Mouse (Mus musculus): ENCODE results near the gene Slc7a1. TPM values are rescaled to one million over a fixed set of nuclear protein-coding genes. Genes with fewer than 3 reads are reported as not detected.

Gene Slc7a1
- polyA plus RNA-seq, 1 experiment, result 8.8 TPM

- Histone ChIP-seq H3K36me3 (ENCODE audit: control insufficient read depth, insufficient read depth, low read length) (no peaks in the 10 kb centered on the region), H3K4me1 (ENCODE audit: control insufficient read depth, insufficient read depth, insufficient read length) (no peaks in the 10 kb centered on the region), H3K27ac (ENCODE audit: insufficient read depth, low read length) (no peak overlapping the region), H3K27me3 (ENCODE audit: control insufficient read depth, insufficient read depth, low read length) (no peaks in the 10 kb centered on the region), H3K4me3 (ENCODE audit: extremely low read depth, insufficient read depth, insufficient read length) (no peak overlapping the region)
- peak; percentile 36 to 57 for DNase-seq (ENCODE audit: low read depth in 1 of 2, low spot score in 2 of 2)
- TF ChIP-seq CTCF (IDR thresholded peaks at IDR 0.05; ENCODE audit: extremely low read depth, insufficient read depth, insufficient read length, insufficient replicate concordance), result peak; percentile 66; the same call in 1 of the 2 replicates
- no peak for TF ChIP-seq POLR2A (IDR thresholded peaks at IDR 0.05; ENCODE audit: low read depth, low read length)
- WGBS, result 42% methylated on average over 4 of the region's 4 CpGs
Measured at GRCm38 (mm10) chr5:148325317-148325885, 74.3 kb downstream of the Slc7a1 start.

DNA sequence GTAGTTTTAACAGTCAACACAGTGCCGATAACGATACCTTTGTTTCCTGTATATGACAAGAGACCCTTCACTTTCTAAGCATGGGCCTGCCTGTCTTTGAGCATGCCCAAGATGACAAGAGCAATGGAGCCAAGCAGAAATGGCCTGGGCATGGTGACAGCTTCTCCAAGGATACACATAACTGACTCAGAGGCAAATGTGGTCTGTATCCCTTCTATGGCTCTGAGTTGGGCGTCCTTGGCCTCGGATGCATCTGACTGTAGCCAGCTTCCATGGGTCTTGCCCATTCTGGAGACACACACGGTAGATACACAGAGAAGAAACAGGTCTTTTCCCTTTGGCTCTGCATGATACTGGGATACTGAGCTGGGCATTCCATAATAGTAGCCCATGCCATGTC lies 84.8 kb downstream of the Slc7a1 start:
- DNase-seq (ENCODE audit: low read depth in 1 of 2, low spot score in 2 of 2), result no peak
- no peaks in the 10 kb centered on the region for H3K36me3 ChIP-seq (ENCODE audit: control insufficient read depth, insufficient read depth, low read length)
- no peak overlapping the region for H3K4me3 ChIP-seq (ENCODE audit: extremely low read depth, insufficient read depth, insufficient read length)
- no peak overlapping the region for H3K27ac ChIP-seq (ENCODE audit: insufficient read depth, low read length)
- no peaks in the 10 kb centered on the region for H3K27me3 ChIP-seq (ENCODE audit: control insufficient read depth, insufficient read depth, low read length)
- 0 out of 2 replicates have a peak, but pooled peaks cover 2% of the 10 kb centered on the region for H3K4me1 ChIP-seq (ENCODE audit: control insufficient read depth, insufficient read depth, insufficient read length)
- no peak for TF ChIP-seq CTCF (IDR thresholded peaks at IDR 0.05; ENCODE audit: extremely low read depth, insufficient read depth, insufficient read length, insufficient replicate concordance)
- no peak for TF ChIP-seq POLR2A (IDR thresholded peaks at IDR 0.05; ENCODE audit: low read depth, low read length)
- 90% methylated on average over 5 of the region's 5 CpGs for WGBS

GRCm38 (mm10) chr5:148312443-148312842 lies 87.3 kb downstream of the Slc7a1 start:
- H3K4me3 ChIP-seq (ENCODE audit: extremely low read depth, insufficient read depth, insufficient read length), result no peak overlapping the region
- H3K36me3 ChIP-seq (ENCODE audit: control insufficient read depth, insufficient read depth, low read length), result no peaks in the 10 kb centered on the region
- 64% methylated on average over 2 of the region's 2 CpGs for WGBS
- H3K27me3 ChIP-seq (ENCODE audit: control insufficient read depth, insufficient read depth, low read length), result no peaks in the 10 kb centered on the region
- no peak overlapping the region for H3K27ac ChIP-seq (ENCODE audit: insufficient read depth, low read length)
- H3K4me1 ChIP-seq (ENCODE audit: control insufficient read depth, insufficient read depth, insufficient read length), result 0 out of 2 replicates have a peak, but pooled peaks cover 2% of the 10 kb centered on the region
- no peak for DNase-seq (ENCODE audit: low read depth in 1 of 2, low spot score in 2 of 2)
- no peak for TF ChIP-seq POLR2A (IDR thresholded peaks at IDR 0.05; ENCODE audit: low read depth, low read length)
- no peak for TF ChIP-seq CTCF (IDR thresholded peaks at IDR 0.05; ENCODE audit: extremely low read depth, insufficient read depth, insufficient read length, insufficient replicate concordance)

- no peak overlapping the region for H3K27ac ChIP-seq (ENCODE audit: insufficient read depth, low read length)
- DNase-seq (ENCODE audit: low read depth in 1 of 2, low spot score in 2 of 2), result peak in 1 of 2 experiments; percentile 59
- no peaks in the 10 kb centered on the region for H3K36me3 ChIP-seq (ENCODE audit: control insufficient read depth, insufficient read depth, low read length)
- peak overlapping the region; percentile 56 for H3K4me3 ChIP-seq (ENCODE audit: extremely low read depth, insufficient read depth, insufficient read length)
- TF ChIP-seq POLR2A (IDR thresholded peaks at IDR 0.05; ENCODE audit: low read depth, low read length) (no peak), CTCF (IDR thresholded peaks at IDR 0.05; ENCODE audit: extremely low read depth, insufficient read depth, insufficient read length, insufficient replicate concordance) (peak; percentile 32; the same call in 1 of the 2 replicates)
- H3K4me1 ChIP-seq (ENCODE audit: control insufficient read depth, insufficient read depth, insufficient read length), result 0 out of 2 replicates have a peak, but pooled peaks cover 2% of the 10 kb centered on the region
- H3K27me3 ChIP-seq (ENCODE audit: control insufficient read depth, insufficient read depth, low read length), result no peaks in the 10 kb centered on the region
- WGBS, result 1% methylated on average over 10 of the region's 10 CpGs
Measured at GRCm38 (mm10) chr5:148310790-148311189, 88.9 kb downstream of the Slc7a1 start.

DNA sequence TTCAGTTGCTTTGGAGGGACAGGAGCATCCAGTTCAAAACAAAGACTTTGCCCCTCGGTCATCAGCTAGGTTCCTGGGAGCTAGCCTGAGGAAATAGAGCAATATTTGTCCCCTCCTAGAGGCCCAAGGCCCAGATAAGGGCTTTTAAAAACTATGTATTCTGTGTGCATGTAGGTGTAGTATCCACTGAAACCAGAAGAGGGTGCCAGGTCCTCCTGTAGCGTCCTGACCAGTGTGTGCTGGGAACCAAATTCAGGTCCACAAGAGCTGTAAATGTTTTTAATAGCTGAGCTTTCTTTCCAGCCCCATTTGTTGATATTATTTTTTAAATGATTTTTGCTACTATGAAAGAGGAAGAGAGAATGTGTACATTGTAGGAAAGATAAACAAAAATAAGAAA lies 95.6 kb downstream of the Slc7a1 start:
- no peak for TF ChIP-seq CTCF (IDR thresholded peaks at IDR 0.05; ENCODE audit: extremely low read depth, insufficient read depth, insufficient read length, insufficient replicate concordance)
- TF ChIP-seq POLR2A (IDR thresholded peaks at IDR 0.05; ENCODE audit: low read depth, low read length), result no peak

GRCm38 (mm10) chr5:148302968-148303367 lies 96.7 kb downstream of the Slc7a1 start:
- Histone ChIP-seq H3K36me3 (ENCODE audit: control insufficient read depth, insufficient read depth, low read length) (no peaks in the 10 kb centered on the region), H3K27ac (ENCODE audit: insufficient read depth, low read length) (no peak overlapping the region), H3K4me3 (ENCODE audit: extremely low read depth, insufficient read depth, insufficient read length) (no peak overlapping the region), H3K27me3 (ENCODE audit: control insufficient read depth, insufficient read depth, low read length) (no peaks in the 10 kb centered on the region), H3K4me1 (ENCODE audit: control insufficient read depth, insufficient read depth, insufficient read length) (no peaks in the 10 kb centered on the region)
- no peak for DNase-seq (ENCODE audit: low read depth in 1 of 2, low spot score in 2 of 2)
- no peak for TF ChIP-seq POLR2A (IDR thresholded peaks at IDR 0.05; ENCODE audit: low read depth, low read length)
- TF ChIP-seq CTCF (IDR thresholded peaks at IDR 0.05; ENCODE audit: extremely low read depth, insufficient read depth, insufficient read length, insufficient replicate concordance), result no peak
- 84% methylated on average over 11 of the region's 11 CpGs for WGBS

More for the DNA sequence above, 95.6 kb downstream of the Slc7a1 start:
- no peak for DNase-seq (ENCODE audit: low read depth in 1 of 2, low spot score in 2 of 2)
- Histone ChIP-seq H3K27ac (ENCODE audit: insufficient read depth, low read length) (no peak overlapping the region), H3K4me1 (ENCODE audit: control insufficient read depth, insufficient read depth, insufficient read length) (no peaks in the 10 kb centered on the region), H3K27me3 (ENCODE audit: control insufficient read depth, insufficient read depth, low read length) (no peaks in the 10 kb centered on the region), H3K4me3 (ENCODE audit: extremely low read depth, insufficient read depth, insufficient read length) (no peak overlapping the region), H3K36me3 (ENCODE audit: control insufficient read depth, insufficient read depth, low read length) (no peaks in the 10 kb centered on the region)
- WGBS, result 91% methylated on average over 2 of the region's 2 CpGs

GRCm38 (mm10) chr5:148293346-148293745 lies 106.4 kb downstream of the Slc7a1 start:
- H3K27ac ChIP-seq (ENCODE audit: insufficient read depth, low read length), result no peak overlapping the region
- 91% methylated on average over 7 of the region's 7 CpGs for WGBS
- no peaks in the 10 kb centered on the region for H3K27me3 ChIP-seq (ENCODE audit: control insufficient read depth, insufficient read depth, low read length)
- no peaks in the 10 kb centered on the region for H3K36me3 ChIP-seq (ENCODE audit: control insufficient read depth, insufficient read depth, low read length)
- no peak overlapping the region for H3K4me3 ChIP-seq (ENCODE audit: extremely low read depth, insufficient read depth, insufficient read length)
- no peak for DNase-seq (ENCODE audit: low read depth in 1 of 2, low spot score in 2 of 2)
- no peaks in the 10 kb centered on the region for H3K4me1 ChIP-seq (ENCODE audit: control insufficient read depth, insufficient read depth, insufficient read length)
- TF ChIP-seq CTCF (IDR thresholded peaks at IDR 0.05; ENCODE audit: extremely low read depth, insufficient read depth, insufficient read length, insufficient replicate concordance) (no peak), POLR2A (IDR thresholded peaks at IDR 0.05; ENCODE audit: low read depth, low read length) (no peak)

Measured in spleen, adult 2 months (tissue).